Mouse (Mus musculus): Measurements from ENCODE around the gene Papolb.

GRCm38 (mm10) chr5:142549441-142549840, 19.6 kb upstream of the Papolb start:
- TF ChIP-seq CTCF (IDR thresholded peaks at IDR 0.05; ENCODE audit: low read depth) (no peak), EP300 (optimal IDR thresholded peaks at IDR 0.05) (no peak)
